Comparison of ENCODE assay signal across 11 mouse cellular contexts in genomic region chr7:128581864-128582484, GRCm38 (mm10). TPM values are rescaled to one million over a fixed set of nuclear protein-coding genes. Genes with fewer than 3 reads are reported as not detected.
A peak's percentile ranks its signal among the peaks of the same experiment; 100 is the strongest.
DNase-seq lines count a peak whose midpoint lies in the region; ATAC-seq lines count a peak whose summit lies in the region.
"Had no signal": no experiment of that assay in that cellular context is flagged by ENCODE, and none has a peak within 500 bp of the region (broad histone marks: within the 10 kb centered on the region; RNA-seq: fewer than 3 reads in every experiment).

No protein-coding gene starts in this region.

- no peaks in the 10 kb centered on the region for H3K27me3 ChIP-seq in hindbrain, embryonic 13.5 days
- H3K27me3 ChIP-seq in hindbrain, embryonic 12.5 days: no peaks in the 10 kb centered on the region; the same call in 1 of the 2 replicates
- no peaks in the 10 kb centered on the region for H3K27me3 ChIP-seq in heart, embryonic 14.5 days (ENCODE audit: control insufficient read depth, insufficient read depth, low read length)

- H3K27ac ChIP-seq in hindbrain, embryonic 13.5 days: peak overlapping the region; percentile 23; the same call in 1 of the 2 replicates
- H3K27ac ChIP-seq in hindbrain, embryonic 12.5 days: no peak overlapping the region
- peak overlapping the region; percentile 14 to 70 for H3K27ac ChIP-seq in heart, embryonic 14.5 days (replicated peaks in 1 of 2; ENCODE audit: control insufficient read depth in 1 of 2, insufficient read depth in 1 of 2, low read depth in 2 of 2, low read length in 2 of 2)

- H3K36me3 ChIP-seq in hindbrain, embryonic 13.5 days: no peaks in the 10 kb centered on the region
- no peaks in the 10 kb centered on the region for H3K36me3 ChIP-seq in hindbrain, embryonic 12.5 days
- no peaks in the 10 kb centered on the region for H3K36me3 ChIP-seq in heart, embryonic 14.5 days (ENCODE audit: control insufficient read depth, insufficient read depth, low read length)

- WGBS in hindbrain, embryonic 13.5 days: 84% methylated on average over 13 of the region's 15 CpGs
- 84% methylated on average over 14 of the region's 15 CpGs for WGBS in hindbrain, embryonic 12.5 days
- 63% methylated on average over 15 of the region's 15 CpGs for WGBS in heart, embryonic 14.5 days

- no peak overlapping the region for H3K9ac ChIP-seq in hindbrain, embryonic 13.5 days
- no peak overlapping the region for H3K9ac ChIP-seq in hindbrain, embryonic 12.5 days
- no peak overlapping the region for H3K9ac ChIP-seq in heart, embryonic 14.5 days (ENCODE audit: low read length)

- no peak overlapping the region for H3K4me3 ChIP-seq in hindbrain, embryonic 13.5 days
- H3K4me3 ChIP-seq in hindbrain, embryonic 12.5 days: no peak overlapping the region
- H3K4me3 ChIP-seq in heart, embryonic 14.5 days (ENCODE audit: control insufficient read depth in 1 of 2, insufficient read depth in 1 of 2, low read depth in 1 of 2, low read length in 2 of 2): no peak overlapping the region

- ATAC-seq in hindbrain, embryonic 13.5 days (ENCODE audit: low FRiP score): no peak
- ATAC-seq in hindbrain, embryonic 12.5 days (ENCODE audit: low FRiP score): no peak
- ATAC-seq in heart, embryonic 14.5 days (ENCODE audit: insufficient number of reproducible peaks, insufficient read depth, low FRiP score, low read depth): peak; percentile 70

- H3K4me2 ChIP-seq in hindbrain, embryonic 13.5 days: no peak overlapping the region
- no peak overlapping the region for H3K4me2 ChIP-seq in hindbrain, embryonic 12.5 days (replicated peaks)
- no peak overlapping the region for H3K4me2 ChIP-seq in heart, embryonic 14.5 days (ENCODE audit: low read length)

- no peaks in the 10 kb centered on the region for H3K9me3 ChIP-seq in hindbrain, embryonic 13.5 days
- no peaks in the 10 kb centered on the region for H3K9me3 ChIP-seq in hindbrain, embryonic 12.5 days (replicated peaks)
- H3K9me3 ChIP-seq in heart, embryonic 14.5 days (ENCODE audit: control insufficient read depth, low read length): no peaks in the 10 kb centered on the region

- DNase-seq in retina, postnatal 1 day: peak; percentile 23
- DNase-seq in retina, embryonic 14.5 days (ENCODE audit: low spot score): no peak
- DNase-seq in testis, postnatal 14 days (ENCODE audit: low spot score): peak; percentile 47
- no peak for DNase-seq in frontal cortex, postnatal 10 days (ENCODE audit: low spot score in 2 of 2)
- no peak for DNase-seq in adrenal gland, postnatal 25 days
- DNase-seq: adrenal gland, adult 8-10 months; kidney, adult 8-10 months; thymus, postnatal 25 days had no signal

- peaks cover 10% of the 10 kb centered on the region for H3K4me1 ChIP-seq in hindbrain, embryonic 13.5 days (replicated peaks)
- H3K4me1 ChIP-seq in hindbrain, embryonic 12.5 days: peaks cover 7% of the 10 kb centered on the region
- peaks cover 5 to 15% of the 10 kb centered on the region in 2 experiments for H3K4me1 ChIP-seq in heart, embryonic 14.5 days (ENCODE audit: control insufficient read depth in 2 of 2, insufficient read depth in 2 of 2, low read length in 2 of 2)

RNA-seq across cellular contexts. Expression of gene Inpp5f, which starts 29.2 kb away (rescaled TPM):
- 305 and 308 TPM in 2 replicates for polyA plus RNA-seq in hindbrain, embryonic 13.5 days (2015; fragmentation: Nextera tagmentation; extraction: Ambion mirVana)
- 140 and 158 TPM in 2 replicates for polyA plus RNA-seq in hindbrain, embryonic 12.5 days (2016; fragmentation: Nextera tagmentation; extraction: Ambion mirVana)
- 15.6 and 17.3 TPM in 2 replicates for polyA plus RNA-seq in heart, embryonic 14.5 days (2014; fragmentation: Nextera tagmentation; extraction: Ambion mirVana)
- 28.8 and 31.4 TPM in 2 replicates for total RNA-seq in adrenal gland, postnatal 25 days (2021)

RNA-seq across cellular contexts. Expression of gene Bag3, which starts 58.6 kb away (rescaled TPM):
- polyA plus RNA-seq in hindbrain, embryonic 13.5 days (2015; fragmentation: Nextera tagmentation; extraction: Ambion mirVana): 3.2 and 3.3 TPM in 2 replicates
- polyA plus RNA-seq in hindbrain, embryonic 12.5 days (2016; fragmentation: Nextera tagmentation; extraction: Ambion mirVana): 5.6 and 6.4 TPM in 2 replicates
- 24.5 and 26.9 TPM in 2 replicates for polyA plus RNA-seq in heart, embryonic 14.5 days (2014; fragmentation: Nextera tagmentation; extraction: Ambion mirVana)
- 148 and 181 TPM in 2 replicates for total RNA-seq in adrenal gland, postnatal 25 days (2021)

Comparison
In these comparisons a context has a peak if more than half of its experiments do, and no peak if none do; other contexts are left out.
1. DNase-seq: peak in retina, postnatal 1 day (single experiment) and testis, postnatal 14 days (single experiment); none in retina, embryonic 14.5 days (single experiment), frontal cortex, postnatal 10 days (0 of 2) and adrenal gland, postnatal 25 days (single experiment).